ENCODE assay signal across 8 mouse cellular contexts in genomic region chr19:46349550-46349949, GRCm38 (mm10). TPM values are rescaled to one million over a fixed set of nuclear protein-coding genes. Genes with fewer than 3 reads are reported as not detected.
A peak's percentile ranks its signal among the peaks of the same experiment; 100 is the strongest.
DNase-seq lines count a peak whose midpoint lies in the region; ATAC-seq and TF ChIP-seq lines count a peak whose summit lies in the region.

No protein-coding gene starts in this region.

- WGBS in kidney, postnatal 0 days, result 30% methylated on average over 6 of the region's 6 CpGs
- WGBS in embryonic facial prominence, embryonic 13.5 days, result 21% methylated on average over 6 of the region's 6 CpGs
- WGBS in intestine, embryonic 15.5 days, result 26% methylated on average over 6 of the region's 6 CpGs
- WGBS in neural tube, embryonic 12.5 days, result 31% methylated on average over 6 of the region's 6 CpGs

- H3K4me3 ChIP-seq in kidney, postnatal 0 days (replicated peaks; ENCODE audit: low read depth, low read length), result peak overlapping the region; percentile 59
- peak overlapping the region; percentile 69 for H3K4me3 ChIP-seq in embryonic facial prominence, embryonic 13.5 days
- H3K4me3 ChIP-seq in intestine, embryonic 15.5 days (replicated peaks), result peak overlapping the region; percentile 74
- peak overlapping the region; percentile 62 for H3K4me3 ChIP-seq in neural tube, embryonic 12.5 days

- no peak for DNase-seq in kidney, postnatal 0 days (ENCODE audit: low spot score)
- DNase-seq in kidney, postnatal 10 days, result no peak
- DNase-seq in embryo, embryonic 9.5 days (ENCODE audit: extremely low spot score), result no peak
- DNase-seq in gastrocnemius, adult 18-20 months (ENCODE audit: low spot score), result no peak
- no peak for DNase-seq in gastrocnemius, postnatal 36 days

- TF ChIP-seq CTCF in kidney, postnatal 0 days (IDR thresholded peaks at IDR 0.05; ENCODE audit: low read depth), result no peak

- no peaks in the 10 kb centered on the region for H3K9me3 ChIP-seq in kidney, postnatal 0 days (replicated peaks; ENCODE audit: low read length)
- H3K9me3 ChIP-seq in embryonic facial prominence, embryonic 13.5 days, result no peaks in the 10 kb centered on the region
- H3K9me3 ChIP-seq in intestine, embryonic 15.5 days, result no peaks in the 10 kb centered on the region
- H3K9me3 ChIP-seq in neural tube, embryonic 12.5 days, result no peaks in the 10 kb centered on the region

- peak; percentile 49 for ATAC-seq in kidney, postnatal 0 days (replicated peaks; ENCODE audit: low FRiP score, low read depth)
- ATAC-seq in embryonic facial prominence, embryonic 13.5 days (ENCODE audit: insufficient number of reproducible peaks, insufficient read depth, low FRiP score, low TSS enrichment, low read depth), result no peak
- ATAC-seq in intestine, embryonic 15.5 days, result peak; percentile 23
- peak; percentile 18; the same call in 1 of the 2 replicates for ATAC-seq in neural tube, embryonic 12.5 days (ENCODE audit: low FRiP score, low read depth)

- H3K27ac ChIP-seq in kidney, postnatal 0 days, result no peak overlapping the region; the same call in 1 of the 2 replicates
- H3K27ac ChIP-seq in embryonic facial prominence, embryonic 13.5 days, result no peak overlapping the region
- no peak overlapping the region for H3K27ac ChIP-seq in intestine, embryonic 15.5 days
- no peak overlapping the region for H3K27ac ChIP-seq in neural tube, embryonic 12.5 days

- peaks cover 9% of the 10 kb centered on the region; the same call in 1 of the 2 replicates for H3K4me1 ChIP-seq in kidney, postnatal 0 days (replicated peaks; ENCODE audit: insufficient read depth, low read length)
- peaks cover 15% of the 10 kb centered on the region for H3K4me1 ChIP-seq in embryonic facial prominence, embryonic 13.5 days
- peaks cover 16% of the 10 kb centered on the region for H3K4me1 ChIP-seq in intestine, embryonic 15.5 days (replicated peaks)
- H3K4me1 ChIP-seq in neural tube, embryonic 12.5 days, result peaks cover 12% of the 10 kb centered on the region

- peak overlapping the region; percentile 87 for H3K4me2 ChIP-seq in kidney, postnatal 0 days (ENCODE audit: low read length)
- peak overlapping the region; percentile 76 for H3K4me2 ChIP-seq in embryonic facial prominence, embryonic 13.5 days
- H3K4me2 ChIP-seq in intestine, embryonic 15.5 days (replicated peaks), result peak overlapping the region; percentile 90
- peak overlapping the region; percentile 93 for H3K4me2 ChIP-seq in neural tube, embryonic 12.5 days (replicated peaks)

- intact Hi-C loops in gastrocnemius, postnatal 36 days (cut with DNase I), result no loop called here

- H3K27me3 ChIP-seq in kidney, postnatal 0 days (ENCODE audit: insufficient read depth, low read length), result no peaks in the 10 kb centered on the region
- H3K27me3 ChIP-seq in embryonic facial prominence, embryonic 13.5 days, result peaks cover 21% of the 10 kb centered on the region
- no peaks in the 10 kb centered on the region for H3K27me3 ChIP-seq in intestine, embryonic 15.5 days (replicated peaks)
- peaks cover 32% of the 10 kb centered on the region for H3K27me3 ChIP-seq in neural tube, embryonic 12.5 days (replicated peaks)

- H3K9ac ChIP-seq in kidney, postnatal 0 days (ENCODE audit: low read depth, low read length), result peak overlapping the region; percentile 80; the same call in 1 of the 2 replicates
- H3K9ac ChIP-seq in embryonic facial prominence, embryonic 13.5 days, result peak overlapping the region; percentile 86
- peak overlapping the region; percentile 89 for H3K9ac ChIP-seq in intestine, embryonic 15.5 days
- peak overlapping the region; percentile 77 for H3K9ac ChIP-seq in neural tube, embryonic 12.5 days

- no peaks in the 10 kb centered on the region for H3K36me3 ChIP-seq in kidney, postnatal 0 days (ENCODE audit: insufficient read depth, low read length)
- H3K36me3 ChIP-seq in embryonic facial prominence, embryonic 13.5 days, result no peaks in the 10 kb centered on the region
- H3K36me3 ChIP-seq in intestine, embryonic 15.5 days, result no peaks in the 10 kb centered on the region
- no peaks in the 10 kb centered on the region for H3K36me3 ChIP-seq in neural tube, embryonic 12.5 days

RNA-seq across cellular contexts. Expression of gene 2310034G01Rik, which starts 0.6 kb away (rescaled TPM):
- 3.5 and 4.0 TPM in 2 replicates for polyA plus RNA-seq in kidney, postnatal 0 days (2015; fragmentation: Nextera tagmentation; extraction: Ambion mirVana)
- polyA plus RNA-seq in embryonic facial prominence, embryonic 13.5 days (2015; fragmentation: Nextera tagmentation; extraction: Ambion mirVana), result 1.5 and 2.3 TPM in 2 replicates
- 1.1 and 1.7 TPM in 2 replicates for polyA plus RNA-seq in intestine, embryonic 15.5 days (2015; fragmentation: Nextera tagmentation; extraction: Ambion mirVana)
- 2.1 and 2.2 TPM in 2 replicates for polyA plus RNA-seq in neural tube, embryonic 12.5 days (2016; fragmentation: Nextera tagmentation; extraction: Ambion mirVana)
- under 1 TPM; 0.27 to 0.43 TPM for total RNA-seq in gastrocnemius, adult 18-20 months (2021)
- under 1 TPM; 0.25 to 0.38 TPM for total RNA-seq in gastrocnemius, postnatal 36 days (2021)

RNA-seq across cellular contexts. Expression of gene Mfsd13a, which starts 8.6 kb away (rescaled TPM):
- 12.0 and 14.0 TPM in 2 replicates for polyA plus RNA-seq in kidney, postnatal 0 days (2015; fragmentation: Nextera tagmentation; extraction: Ambion mirVana)
- polyA plus RNA-seq in embryonic facial prominence, embryonic 13.5 days (2015; fragmentation: Nextera tagmentation; extraction: Ambion mirVana), result 3.3 and 4.3 TPM in 2 replicates
- 13.5 and 14.2 TPM in 2 replicates for polyA plus RNA-seq in intestine, embryonic 15.5 days (2015; fragmentation: Nextera tagmentation; extraction: Ambion mirVana)
- polyA plus RNA-seq in neural tube, embryonic 12.5 days (2016; fragmentation: Nextera tagmentation; extraction: Ambion mirVana), result 8.5 and 9.3 TPM in 2 replicates
- total RNA-seq in gastrocnemius, adult 18-20 months (2021), result 1 to 10 TPM; 1.6 to 1.9 TPM
- total RNA-seq in gastrocnemius, postnatal 36 days (2021), result 1 to 10 TPM in 1 of 2 experiments, under 1 TPM in 1; 0.79 to 1.1 TPM

RNA-seq across cellular contexts. Expression of gene Cuedc2, which starts 11.0 kb away (rescaled TPM):
- polyA plus RNA-seq in kidney, postnatal 0 days (2015; fragmentation: Nextera tagmentation; extraction: Ambion mirVana), result 167 and 173 TPM in 2 replicates
- 177 and 188 TPM in 2 replicates for polyA plus RNA-seq in embryonic facial prominence, embryonic 13.5 days (2015; fragmentation: Nextera tagmentation; extraction: Ambion mirVana)
- polyA plus RNA-seq in intestine, embryonic 15.5 days (2015; fragmentation: Nextera tagmentation; extraction: Ambion mirVana), result 126 and 138 TPM in 2 replicates
- polyA plus RNA-seq in neural tube, embryonic 12.5 days (2016; fragmentation: Nextera tagmentation; extraction: Ambion mirVana), result 284 and 289 TPM in 2 replicates
- 10 to 100 TPM; 59.8 to 65.7 TPM for total RNA-seq in gastrocnemius, adult 18-20 months (2021)
- total RNA-seq in gastrocnemius, postnatal 36 days (2021), result 10 to 100 TPM; 55.9 to 56.4 TPM

RNA-seq across cellular contexts. Expression of gene Fbxl15, which starts 21.6 kb away (rescaled TPM):
- 29.9 and 33.8 TPM in 2 replicates for polyA plus RNA-seq in kidney, postnatal 0 days (2015; fragmentation: Nextera tagmentation; extraction: Ambion mirVana)
- polyA plus RNA-seq in embryonic facial prominence, embryonic 13.5 days (2015; fragmentation: Nextera tagmentation; extraction: Ambion mirVana), result 15.1 and 16.5 TPM in 2 replicates
- polyA plus RNA-seq in intestine, embryonic 15.5 days (2015; fragmentation: Nextera tagmentation; extraction: Ambion mirVana), result 15.6 and 16.7 TPM in 2 replicates
- polyA plus RNA-seq in neural tube, embryonic 12.5 days (2016; fragmentation: Nextera tagmentation; extraction: Ambion mirVana), result 26.8 and 28.2 TPM in 2 replicates
- 1 to 10 TPM; 3.5 to 3.9 TPM for total RNA-seq in gastrocnemius, adult 18-20 months (2021)
- total RNA-seq in gastrocnemius, postnatal 36 days (2021), result 1 to 10 TPM; 2.7 to 2.9 TPM

RNA-seq across cellular contexts. Expression of gene Psd, which starts 22.6 kb away (rescaled TPM):
- polyA plus RNA-seq in kidney, postnatal 0 days (2015; fragmentation: Nextera tagmentation; extraction: Ambion mirVana), result 2.7 and 2.9 TPM in 2 replicates
- polyA plus RNA-seq in embryonic facial prominence, embryonic 13.5 days (2015; fragmentation: Nextera tagmentation; extraction: Ambion mirVana), result 5.0 and 6.0 TPM in 2 replicates
- polyA plus RNA-seq in intestine, embryonic 15.5 days (2015; fragmentation: Nextera tagmentation; extraction: Ambion mirVana), result 34.8 and 36.2 TPM in 2 replicates
- 29.9 and 31.6 TPM in 2 replicates for polyA plus RNA-seq in neural tube, embryonic 12.5 days (2016; fragmentation: Nextera tagmentation; extraction: Ambion mirVana)
- under 1 TPM; 0.09 to 0.11 TPM for total RNA-seq in gastrocnemius, adult 18-20 months (2021)
- under 1 TPM; 0.51 to 0.62 TPM for total RNA-seq in gastrocnemius, postnatal 36 days (2021)
